Mouse (Mus musculus): ENCODE results near the gene Col25a1.

- TF ChIP-seq CTCF (IDR thresholded peaks at IDR 0.05; ENCODE audit: borderline replicate concordance, insufficient read depth, low read depth, low read length) (no peak), POLR2A (IDR thresholded peaks at IDR 0.05; ENCODE audit: borderline replicate concordance, insufficient read depth, low read length) (no peak)
These were observed 363.5 kb downstream of the Col25a1 start for GRCm38 (mm10) chr3:130494665-130495396.
